Mouse (Mus musculus) embryo, embryonic 10 days (tissue): ENCODE measurements around the gene Actl6b.
A peak's percentile ranks its signal among the peaks of the same experiment; 100 is the strongest.

ENCODE experiments used
- DNase-seq: peaks from one replicate; pipeline ENCODE4 v3.0.0-alpha.2; 2015; ENCODE audit warnings: low spot score

The Actl6b gene

DNA sequence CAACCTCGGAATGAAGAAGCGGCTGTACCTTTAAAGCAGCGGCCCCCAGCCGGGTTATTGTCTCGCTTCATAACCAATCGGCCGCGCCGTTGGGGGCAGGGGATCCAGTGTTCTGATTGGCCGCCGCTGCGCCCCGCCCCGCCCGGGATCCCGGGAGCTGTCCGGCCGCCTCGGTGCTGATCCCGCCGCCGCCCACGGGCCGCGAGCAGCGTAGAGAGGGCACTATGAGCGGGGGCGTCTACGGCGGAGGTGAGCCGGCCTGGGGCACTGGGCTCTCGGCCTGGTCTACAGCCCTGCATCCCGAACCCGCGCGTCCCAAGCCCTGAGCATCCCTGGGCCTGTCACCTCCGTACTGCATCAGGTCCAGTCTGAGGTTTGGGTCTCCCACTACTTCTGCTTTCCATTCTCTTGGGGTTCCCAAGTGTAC lies at the start of gene Actl6b:
Gene Actl6b (plus strand): TSS at position 107 of the 427 bp plus-strand sequence.
- DNase-seq: peak; percentile 83

DNA sequence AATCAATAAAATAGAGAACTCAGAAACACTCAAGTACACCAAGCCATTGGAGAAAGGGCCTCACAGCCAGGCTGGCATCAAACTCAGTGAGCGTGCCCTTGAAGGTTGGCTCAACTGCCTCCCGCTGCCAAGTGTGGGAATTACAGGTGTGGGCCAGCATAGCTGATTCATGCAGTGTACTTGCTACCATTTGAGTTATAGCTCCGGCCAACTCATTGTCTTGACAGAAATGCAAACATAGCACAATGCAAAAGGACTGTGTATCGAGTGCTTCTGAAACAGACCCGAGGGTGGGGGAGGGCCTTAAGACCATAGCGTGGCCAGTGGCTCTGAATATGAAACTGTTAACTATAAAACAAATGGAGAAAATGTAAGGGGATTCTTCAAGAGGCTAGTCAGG lies 49.3 kb upstream of the Actl6b start:
- DNase-seq: no peak

DNA sequence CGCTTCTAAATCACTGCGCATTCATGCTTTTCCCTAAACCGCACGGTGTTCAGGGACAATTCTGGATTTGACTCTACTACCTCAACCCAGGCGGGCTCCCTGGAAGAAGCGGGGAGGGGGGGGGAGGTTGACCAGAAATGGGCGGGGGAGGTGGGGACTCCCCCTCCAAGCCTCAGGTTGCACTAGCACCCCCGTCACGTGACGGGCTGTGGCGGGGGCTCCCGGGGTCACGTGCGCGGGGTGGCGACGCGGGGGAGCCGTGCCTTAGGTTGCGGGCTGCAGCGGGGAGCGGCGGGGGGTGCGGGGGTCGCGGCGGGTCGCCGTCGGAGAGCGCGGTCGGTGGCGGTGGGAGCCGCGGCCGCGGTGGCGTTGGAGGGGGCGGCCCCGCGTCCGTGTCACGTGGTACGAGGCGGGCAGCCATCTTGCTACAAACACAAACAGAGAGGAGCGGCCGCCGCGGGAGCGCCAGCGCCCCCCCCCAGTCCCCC lies 43.3 kb upstream of the Actl6b start:
- peak; percentile 85 for DNase-seq

DNA sequence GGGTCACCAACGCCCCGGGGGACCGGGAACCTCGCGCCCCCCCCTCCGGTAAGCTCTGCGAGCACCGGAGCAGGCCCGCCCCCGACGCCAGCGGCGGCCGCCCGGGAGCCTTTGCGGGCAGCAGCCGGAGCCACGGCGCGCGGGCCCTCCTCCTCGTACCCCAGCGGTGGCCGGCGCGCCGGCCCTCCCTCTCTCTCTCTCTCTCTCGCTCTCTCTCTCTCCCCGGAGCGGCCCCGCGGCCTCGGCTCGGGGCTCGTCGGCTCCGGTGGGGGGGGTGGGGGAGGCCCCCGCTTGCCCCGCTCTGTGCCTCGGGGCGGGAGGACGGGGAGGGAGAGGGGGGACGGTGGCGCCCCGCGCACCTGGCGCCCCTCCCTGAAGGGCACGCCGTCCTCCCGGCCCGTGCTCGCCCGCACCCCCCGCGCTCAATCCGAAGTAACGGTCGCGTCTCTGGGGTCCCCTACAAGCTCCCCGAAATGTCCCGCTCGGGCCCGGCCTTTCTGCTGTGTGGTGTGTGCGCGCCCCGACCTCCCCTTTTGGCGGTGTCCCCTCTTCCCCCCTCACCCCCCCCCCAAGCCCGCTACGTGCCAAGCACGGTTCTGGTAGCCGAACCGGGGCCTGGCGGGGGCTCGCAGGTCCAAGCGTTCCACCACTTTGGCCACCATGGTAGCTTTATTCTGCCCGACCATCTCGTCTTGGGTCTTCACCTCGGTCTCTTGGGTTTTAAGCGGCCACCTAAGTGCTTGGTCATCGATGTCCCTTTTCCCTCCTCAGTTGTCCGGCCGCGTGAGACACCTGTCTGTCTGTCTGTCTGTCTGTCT lies 42.5 kb upstream of the Actl6b start:
- DNase-seq: no peak

DNA sequence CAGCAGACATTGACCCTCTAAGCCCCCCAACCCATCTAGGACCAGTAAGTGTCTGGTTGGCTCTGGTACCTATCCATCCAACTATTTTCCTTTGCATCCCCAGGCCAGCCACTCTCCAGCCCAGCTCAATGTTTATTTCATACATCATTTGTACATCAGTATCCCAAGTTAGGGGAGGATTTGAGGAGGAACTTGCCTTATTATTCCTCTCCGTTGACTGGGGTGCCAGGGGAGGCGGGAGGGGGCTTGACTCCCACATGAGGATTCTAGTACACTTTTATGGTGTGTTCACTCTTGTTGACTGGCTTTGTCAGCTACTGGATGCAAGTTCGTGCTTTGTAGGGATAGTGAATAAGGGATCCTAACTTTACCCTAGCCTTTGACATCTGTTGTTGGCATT lies 41.6 kb upstream of the Actl6b start:
- DNase-seq: no peak

DNA sequence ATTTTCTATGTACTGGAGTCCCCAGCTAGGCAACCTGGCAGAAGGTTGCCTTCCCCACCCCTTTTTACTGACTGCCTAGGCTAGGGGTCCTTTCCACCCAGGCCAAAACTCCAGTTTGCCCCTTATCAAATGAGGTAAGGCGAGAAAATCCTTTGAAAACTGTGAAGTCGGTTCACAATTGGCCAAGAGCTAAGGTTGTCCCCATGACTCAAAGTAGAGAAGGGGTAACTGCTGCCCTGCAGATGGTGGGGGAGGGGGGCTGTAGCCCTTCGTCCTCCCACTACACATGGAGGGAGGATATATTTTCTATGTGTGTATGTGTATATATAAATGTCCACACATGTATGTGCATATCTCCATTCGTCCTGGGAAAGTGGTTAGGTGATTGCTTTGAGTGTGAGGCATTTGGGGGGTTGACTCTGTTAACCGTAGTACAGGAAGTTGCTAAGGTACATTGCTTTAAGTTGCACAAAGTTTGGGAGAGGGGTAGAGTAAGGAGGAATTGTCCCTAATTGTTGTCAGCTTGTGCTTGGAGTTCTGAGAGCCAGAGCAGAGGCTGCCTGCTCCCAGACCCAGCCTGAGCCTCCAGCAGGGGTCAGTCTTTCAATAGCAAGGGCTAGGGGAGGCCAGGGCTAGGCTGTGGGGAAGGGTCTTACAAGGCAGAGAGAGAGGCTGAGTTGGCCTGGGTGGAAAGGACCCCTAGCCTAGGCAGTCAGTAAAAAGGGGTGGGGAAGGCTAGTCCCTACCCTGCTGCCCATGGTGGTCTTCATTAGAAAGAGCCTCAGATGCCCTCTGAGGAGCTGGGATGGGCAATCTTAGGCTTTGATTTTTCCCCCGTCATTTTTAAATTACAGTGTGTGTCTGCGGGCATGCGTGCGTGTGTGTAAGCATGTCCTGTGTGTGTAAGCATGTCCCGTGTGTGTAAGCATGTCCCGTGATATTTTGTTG lies 40.2 kb upstream of the Actl6b start:
- DNase-seq: peak; percentile 79

DNA sequence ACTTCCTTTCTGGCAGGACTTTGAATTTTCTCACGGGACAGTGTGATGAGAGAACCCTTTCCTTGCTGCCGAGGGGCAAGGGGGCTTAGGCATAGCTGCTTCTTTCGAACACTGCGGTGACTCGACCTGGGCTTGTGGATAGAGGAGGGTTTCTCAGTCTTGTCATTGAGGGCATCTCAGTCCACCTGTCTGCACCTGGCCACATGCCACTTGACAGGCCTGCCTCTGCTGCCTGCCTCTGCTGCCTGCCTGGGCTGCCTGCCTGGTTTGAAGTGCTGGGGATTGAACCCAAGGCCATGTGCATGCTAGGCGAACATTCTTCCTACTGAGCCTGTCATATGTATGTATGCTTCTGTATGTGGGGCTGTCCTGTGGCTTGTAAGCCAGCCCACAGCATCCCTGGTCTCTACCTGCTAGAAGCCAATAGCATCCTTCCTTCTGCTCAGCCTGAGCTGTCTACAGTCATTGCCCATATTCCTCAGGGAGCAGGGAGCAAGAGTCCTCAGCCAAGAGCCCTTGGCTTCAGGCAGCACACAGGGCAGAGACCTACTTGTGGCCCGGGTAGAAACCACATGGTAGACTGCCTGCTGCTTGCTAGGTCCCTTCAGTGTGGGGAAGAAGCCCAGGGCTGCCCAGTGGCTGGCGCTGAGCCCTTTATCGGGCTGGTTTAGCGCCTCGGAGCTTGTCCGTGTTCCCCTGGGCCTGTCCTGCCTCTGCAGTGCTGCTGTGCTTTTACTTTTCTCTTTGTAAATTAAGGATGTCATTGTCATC lies 39.2 kb upstream of the Actl6b start:
- no peak for DNase-seq

DNA sequence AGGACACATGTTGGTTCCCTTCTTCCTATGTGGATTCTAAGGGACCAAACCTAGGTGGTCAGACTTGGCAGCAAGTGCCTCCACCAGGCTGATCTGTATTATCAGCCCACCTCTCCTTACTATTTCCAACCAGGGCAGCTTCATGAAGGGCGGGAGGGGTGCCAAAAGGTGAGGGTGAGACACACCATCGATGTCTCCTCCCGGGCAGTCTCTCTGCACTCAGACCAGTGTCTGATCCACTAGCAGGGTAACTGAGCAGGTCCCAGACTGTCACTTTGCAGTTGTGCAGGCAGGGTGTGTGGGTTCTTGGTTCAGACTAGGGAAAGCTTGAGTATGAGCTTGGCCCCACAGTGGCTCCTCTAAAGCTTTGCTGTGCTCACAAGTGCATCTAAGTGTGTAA lies 38.5 kb upstream of the Actl6b start:
- no peak for DNase-seq

DNA sequence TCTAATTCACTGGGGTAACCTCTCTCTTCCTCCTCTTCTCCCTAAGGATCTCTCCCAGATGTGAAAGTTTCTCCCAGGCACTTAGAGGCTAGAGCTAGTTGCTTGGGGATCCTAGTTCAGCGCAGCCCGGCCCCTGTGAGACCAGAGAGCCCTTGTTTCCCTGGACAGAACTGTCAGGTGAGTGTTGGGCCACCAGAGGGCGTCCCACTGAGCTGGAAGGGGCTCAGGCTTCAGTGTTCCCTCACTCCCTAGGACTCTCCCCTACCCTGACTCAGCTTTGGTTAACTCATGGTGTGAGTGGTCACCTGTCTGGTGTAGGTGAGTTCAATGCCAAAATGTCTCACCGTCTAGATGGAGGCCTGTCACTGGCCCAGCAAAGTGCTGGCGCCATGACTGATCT lies 34.9 kb upstream of the Actl6b start, which contains the start of gene Gigyf1:
Gene Gigyf1 (plus strand): TSS at position 113 of the 400 bp plus-strand sequence.
- peak; percentile 53 for DNase-seq

DNA sequence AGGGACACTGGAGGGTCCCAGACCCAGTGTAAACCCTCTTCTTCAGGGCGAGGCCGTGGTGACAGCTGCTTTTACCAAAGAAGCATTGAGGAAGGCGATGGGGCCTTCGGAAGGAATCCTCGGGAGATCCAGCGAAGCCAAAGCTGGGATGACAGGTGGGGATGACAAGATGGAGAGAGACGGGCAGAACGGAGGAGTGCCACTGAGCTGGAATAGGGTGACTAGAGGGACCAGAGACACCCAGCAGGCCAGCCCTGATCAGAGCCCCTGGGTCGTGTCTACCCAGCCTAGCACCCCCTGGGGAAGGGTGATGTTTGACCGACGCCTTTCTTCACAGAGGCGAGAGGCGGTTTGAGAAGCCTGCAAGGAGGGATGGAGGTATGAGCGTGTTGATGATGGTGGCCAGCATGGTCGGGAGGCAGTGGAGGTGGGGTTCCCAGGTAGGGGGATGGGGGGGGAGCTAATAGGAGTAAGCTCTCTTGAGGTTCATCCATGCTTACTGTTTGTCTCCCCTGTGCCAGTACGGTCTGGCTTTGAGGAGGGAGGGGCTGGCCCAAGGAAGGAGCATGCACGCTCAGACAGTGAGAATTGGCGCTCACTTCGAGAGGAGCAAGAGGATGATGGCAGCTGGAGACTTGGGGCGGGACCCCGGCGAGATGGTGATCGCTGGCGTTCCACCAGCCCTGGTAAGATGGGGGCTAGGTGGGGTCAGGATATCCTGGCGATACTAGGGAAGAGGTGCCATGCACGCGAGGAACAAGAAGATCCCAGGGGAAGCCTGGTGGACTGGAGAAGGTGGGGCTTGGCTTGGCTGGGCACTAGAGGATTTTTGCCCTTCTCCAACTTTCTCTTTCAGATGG lies 33.4 kb upstream of the Actl6b start:
- no peak for DNase-seq

DNA sequence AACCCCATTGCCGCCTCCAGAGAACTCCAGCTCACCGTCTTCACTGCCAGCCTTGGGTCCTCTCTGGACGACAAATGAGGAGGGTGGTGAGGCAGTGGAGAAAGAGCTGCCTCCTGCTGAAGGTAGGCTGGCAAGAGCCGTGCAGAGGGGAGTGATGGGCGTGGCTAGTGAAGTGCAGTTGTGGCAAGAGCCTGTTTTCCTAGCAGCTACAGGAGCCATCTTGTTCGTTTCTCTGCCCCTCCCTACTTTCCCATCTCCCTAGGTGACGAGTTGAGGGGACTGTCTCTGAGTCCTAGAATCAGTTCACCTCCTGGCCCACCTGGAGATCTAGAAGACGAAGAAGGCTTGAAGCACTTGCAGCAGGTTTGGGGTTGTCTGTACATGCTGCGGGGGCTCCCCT lies 31.5 kb upstream of the Actl6b start:
- DNase-seq: no peak

DNA sequence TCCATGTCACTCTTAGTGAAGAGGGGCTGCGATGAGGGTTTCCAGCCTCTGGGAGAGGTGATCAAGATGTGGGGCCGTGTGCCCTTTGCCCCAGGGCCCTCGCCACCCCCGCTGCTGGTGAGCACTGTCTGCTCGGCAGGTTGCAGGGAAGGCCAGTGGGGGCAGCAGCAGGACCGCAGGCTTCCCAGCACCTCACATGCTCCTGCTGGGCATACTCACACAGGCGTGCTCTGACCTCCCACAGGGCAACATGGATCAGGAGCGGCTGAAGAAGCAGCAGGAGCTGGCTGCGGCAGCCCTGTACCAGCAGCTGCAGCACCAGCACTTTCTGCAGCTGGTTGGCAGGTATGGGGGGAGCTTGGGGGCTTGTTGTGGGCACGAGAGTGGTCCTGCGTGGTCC lies 30.6 kb upstream of the Actl6b start:
- DNase-seq: no peak

DNA sequence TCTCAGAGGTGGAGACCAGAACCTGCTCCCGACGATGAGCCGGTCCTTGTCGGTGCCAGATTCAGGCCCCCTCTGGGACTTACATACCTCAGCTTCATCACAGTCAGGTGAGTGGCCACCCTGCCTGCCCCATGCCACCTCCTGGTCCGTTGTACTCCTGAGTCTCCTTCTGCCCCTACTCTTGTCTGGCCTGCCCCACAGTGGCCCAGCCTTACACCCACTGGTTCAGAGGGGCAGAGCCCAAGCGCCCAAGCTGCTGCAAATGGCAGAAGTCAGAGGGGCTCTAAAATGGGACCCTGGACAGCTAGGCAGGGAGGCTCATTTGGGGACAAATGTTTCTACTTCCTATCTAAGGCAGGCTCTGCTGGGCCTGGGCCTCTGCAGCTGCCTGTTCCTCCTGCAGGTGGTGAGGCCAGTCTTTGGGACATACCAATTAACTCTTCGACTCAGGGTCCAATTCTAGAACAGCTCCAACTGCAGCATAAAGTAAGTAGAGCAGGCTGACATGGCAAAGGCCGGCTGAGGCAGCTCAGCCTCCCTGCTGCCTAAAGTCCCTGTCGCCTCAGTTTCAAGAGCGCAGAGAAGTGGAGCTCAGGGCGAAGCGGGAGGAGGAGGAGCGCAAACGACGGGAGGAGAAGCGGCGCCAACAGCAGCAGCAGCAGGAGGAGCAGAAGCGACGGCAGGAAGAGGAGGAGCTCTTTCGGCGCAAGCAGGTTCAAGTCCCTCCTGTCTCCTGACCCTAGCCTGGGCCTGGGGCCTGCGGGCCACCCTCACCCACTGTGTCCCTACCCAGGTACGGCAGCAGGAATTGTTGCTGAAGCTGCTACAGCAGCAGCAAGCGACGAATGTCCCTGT lies 29.7 kb upstream of the Actl6b start:
- no peak for DNase-seq

DNA sequence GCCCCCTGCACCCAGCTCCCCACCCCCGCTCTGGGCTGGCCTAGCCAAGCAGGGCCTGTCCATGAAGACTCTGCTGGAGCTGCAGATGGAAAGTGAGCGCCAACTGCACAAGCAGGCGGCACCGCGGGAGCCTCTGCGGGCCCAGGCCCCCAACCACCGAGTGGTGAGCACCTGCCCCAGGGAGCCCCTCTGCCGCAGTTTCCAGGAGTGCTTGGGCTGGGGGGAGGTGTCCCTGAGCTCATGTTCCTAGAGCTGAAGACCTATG lies 29.1 kb upstream of the Actl6b start:
- no peak for DNase-seq

DNA sequence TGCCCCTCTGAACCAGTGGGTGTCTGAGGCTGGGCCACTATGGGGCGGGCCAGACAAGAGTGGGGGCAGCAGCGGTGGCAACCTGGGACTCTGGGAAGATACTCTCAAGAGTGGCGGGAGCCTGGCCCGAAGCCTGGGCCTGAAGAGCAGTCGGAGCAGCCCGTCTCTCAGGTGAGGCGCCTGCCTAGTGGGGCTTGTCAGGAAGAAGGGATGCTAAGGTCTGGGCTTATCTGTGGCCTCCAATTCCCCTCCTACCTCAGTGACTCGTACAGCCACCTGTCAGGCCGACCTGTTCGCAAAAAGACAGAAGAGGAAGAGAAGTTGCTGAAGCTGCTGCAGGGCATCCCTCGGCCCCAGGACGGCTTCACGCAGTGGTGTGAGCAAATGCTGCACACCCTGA lies 28.6 kb upstream of the Actl6b start:
- DNase-seq: no peak

DNA sequence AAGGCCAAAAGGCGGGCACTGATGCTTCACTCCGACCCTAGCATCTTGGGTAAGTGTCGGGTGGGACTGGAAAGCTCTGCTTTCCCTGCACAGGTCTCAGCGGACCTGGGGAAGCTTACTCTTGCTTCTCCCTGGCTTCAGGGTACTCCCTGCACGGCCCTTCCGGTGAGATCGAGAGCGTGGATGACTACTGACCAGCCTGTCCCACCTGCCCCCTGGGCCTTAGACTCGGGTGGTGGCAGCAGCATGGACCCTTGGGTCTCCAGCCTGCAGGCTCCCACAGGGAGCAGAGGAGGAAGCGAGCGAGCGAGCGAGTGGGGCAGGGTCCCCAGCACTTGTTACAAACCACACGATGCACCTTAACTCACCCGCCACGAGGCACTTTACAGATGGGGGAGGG lies 27.8 kb upstream of the Actl6b start:
- no peak for DNase-seq

DNA sequence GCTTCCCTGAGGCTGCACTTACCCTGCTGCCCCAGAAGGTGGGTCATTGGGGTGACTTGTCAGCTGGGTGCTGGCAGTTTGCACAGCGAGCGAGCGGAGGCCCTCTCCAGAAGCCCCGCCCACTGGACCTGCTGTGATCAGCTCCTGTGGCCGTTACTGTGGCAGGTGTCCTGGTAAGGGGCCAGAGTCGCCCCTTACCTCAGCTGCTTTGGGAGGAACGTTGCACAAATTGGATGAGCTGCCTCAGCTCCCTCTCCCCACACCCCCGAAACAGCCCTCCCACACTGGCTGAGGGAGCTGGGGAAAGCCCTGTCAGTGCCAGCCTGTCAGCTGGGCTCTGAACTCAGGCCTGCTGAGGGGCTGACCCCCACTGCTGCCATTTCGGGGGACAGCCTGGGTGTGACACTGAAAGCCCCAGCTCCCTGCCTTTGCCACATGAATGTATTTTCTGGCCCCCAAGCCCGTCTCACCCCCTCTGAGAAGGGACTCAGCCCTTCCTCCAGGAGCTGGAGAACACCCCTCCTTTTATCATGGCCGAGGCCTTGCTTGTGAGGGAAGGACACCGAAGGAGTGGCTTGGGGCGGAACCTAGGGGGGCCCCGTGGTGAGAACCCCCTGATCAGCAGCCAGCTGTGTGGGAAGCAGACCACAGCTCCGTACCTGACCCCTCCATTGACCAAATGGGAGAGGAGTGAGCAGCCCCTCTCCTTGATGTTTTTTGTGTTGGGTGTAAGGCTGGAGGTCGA lies 27.0 kb upstream of the Actl6b start:
- DNase-seq: peak; percentile 50

DNA sequence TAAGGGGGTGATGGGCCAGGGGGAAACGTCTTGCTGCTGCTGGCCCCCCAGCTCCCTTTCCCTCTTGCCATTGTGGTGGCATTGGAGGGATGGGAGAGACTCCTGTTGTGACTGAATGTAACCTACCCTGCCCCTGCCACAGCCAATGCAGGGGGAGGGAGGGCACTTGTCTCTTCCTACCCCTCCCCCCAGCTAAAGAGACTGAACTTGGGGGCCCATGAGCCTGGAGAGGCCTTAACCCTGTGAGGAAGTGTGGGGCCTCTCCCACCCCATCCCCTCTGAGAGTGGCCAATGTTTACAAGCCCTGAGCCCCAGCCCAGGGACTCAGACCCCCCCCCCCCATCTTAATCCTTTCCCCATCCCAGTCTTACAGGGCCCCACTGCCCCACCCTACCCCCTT lies 25.9 kb upstream of the Actl6b start:
- DNase-seq: no peak

DNA sequence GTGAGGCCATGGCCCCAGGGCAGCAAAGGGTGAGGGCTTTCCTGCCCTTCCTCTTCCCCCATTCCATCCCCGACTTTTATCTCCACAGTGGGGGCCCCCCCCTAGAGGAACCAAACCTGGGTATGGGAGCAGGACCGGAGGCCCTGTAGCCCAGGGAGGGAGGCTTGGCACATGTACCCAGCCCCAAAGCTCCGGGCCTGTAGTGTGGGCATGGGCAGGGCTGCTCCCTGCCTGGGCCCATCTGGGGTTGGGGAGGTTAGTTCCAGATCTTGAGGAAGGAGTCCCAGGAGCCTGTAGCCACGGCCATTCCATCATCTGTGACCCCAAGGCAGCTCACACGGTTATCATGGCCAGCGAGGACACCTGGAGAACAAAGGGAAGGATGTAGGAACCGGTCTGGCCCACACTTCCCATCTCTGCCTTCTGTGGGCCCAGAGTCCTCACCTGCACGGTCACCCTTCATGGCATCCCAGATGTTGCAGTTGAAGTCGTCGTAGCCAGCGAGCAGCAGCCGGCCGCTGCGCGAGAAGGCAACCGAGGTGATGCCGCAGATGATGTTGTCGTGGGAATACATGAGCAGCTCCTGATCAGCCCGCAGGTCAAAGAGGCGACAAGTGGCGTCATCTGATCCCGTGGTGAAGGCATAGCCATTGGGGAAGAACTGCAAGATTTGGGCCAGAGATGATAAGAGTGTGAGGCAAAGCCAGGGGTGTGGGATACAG lies 24.9 kb upstream of the Actl6b start:
- no peak for DNase-seq
